Mouse (Mus musculus) hindbrain, embryonic 12.5 days (tissue): Measurements from ENCODE around the gene Spns3. TPM values are rescaled to one million over a fixed set of nuclear protein-coding genes. Genes with fewer than 3 reads are reported as not detected.
"Not testable (repeated sequence)": the region's sequence is repeated elsewhere in the genome, so short reads cannot be mapped to it uniquely, and the experiment has no call there.

Experiments
- ATAC-seq: fragments of 200-750 bp; cut with Nextera tagmentation; 2 replicates; pipeline ENCODE4 v1.8.0; 2017; ENCODE audit warnings: moderate TSS enrichment; ENCODE audit not compliant: low FRiP score
- H3K27ac ChIP-seq: fragments of 300-500 bp; sonication (generic); 2 replicates; pipeline ENCODE4 v1.5.1; 2016; ENCODE audit warnings: mild to moderate bottlenecking
- H3K27me3 ChIP-seq: fragments of 300-500 bp; sonication (generic); 2 replicates; pipeline ENCODE4 v1.6.1; 2016; ENCODE audit warnings: mild to moderate bottlenecking
- H3K36me3 ChIP-seq: fragments of 300-500 bp; sonication (generic); 2 replicates; pipeline ENCODE4 v1.6.1; 2016; ENCODE audit warnings: mild to moderate bottlenecking
- H3K4me1 ChIP-seq: fragments of 300-500 bp; sonication (generic); 2 replicates; pipeline ENCODE4 v1.6.1; 2016
- H3K4me2 ChIP-seq: fragments of 300-500 bp; sonication (generic); replicated peaks from 2 replicates; pipeline ENCODE4 v1.6.1; 2016; ENCODE audit warnings: mild to moderate bottlenecking
- H3K4me3 ChIP-seq: fragments of 300-500 bp; sonication (generic); 2 replicates; pipeline ENCODE4 v1.5.1; 2016; ENCODE audit warnings: mild to moderate bottlenecking
- H3K9ac ChIP-seq: fragments of 300-500 bp; sonication (generic); 2 replicates; pipeline ENCODE4 v1.6.1; 2016; ENCODE audit warnings: mild to moderate bottlenecking, moderate library complexity
- H3K9me3 ChIP-seq: fragments of 300-500 bp; sonication (generic); replicated peaks from 2 replicates; pipeline ENCODE4 v1.6.1; 2016; ENCODE audit warnings: mild to moderate bottlenecking
- WGBS: fragments of 180-500 bp; shearing (Covaris S2); methylation state at CpG from one replicate; pipeline ENCODE4 v1.1.7; 2016; 5-methylcytosine and 5-hydroxymethylcytosine counted together
- polyA plus RNA-seq: library from polyadenylated mRNA; unstranded; fragments of >200 nt; fragmentation: Nextera tagmentation; extraction: Ambion mirVana; gene quantifications from 2 replicates; pipeline ENCODE4 v1.2.1, GENCODE M21; 2016

Spns3 gene
- polyA plus RNA-seq, 1 experiment from 2014 or later: 0.15 TPM

- H3K4me1 ChIP-seq: no peaks in the 10 kb centered on the region
- H3K4me3 ChIP-seq: no peak overlapping the region
- H3K9ac ChIP-seq: no peak overlapping the region
- H3K4me2 ChIP-seq: no peak overlapping the region
- H3K27ac ChIP-seq: no peak overlapping the region
- no peaks in the 10 kb centered on the region for H3K36me3 ChIP-seq
- WGBS: 74% methylated on average over 3 of the region's 3 CpGs
- H3K27me3 ChIP-seq: no peaks in the 10 kb centered on the region
- ATAC-seq: no peak
- no peaks in the 10 kb centered on the region for H3K9me3 ChIP-seq
Measured at GRCm38 (mm10) chr11:72547181-72547580, 3.1 kb downstream of the Spns3 start.

- 85% methylated on average over 7 of the region's 7 CpGs for WGBS
- ATAC-seq: no peak
Measured at GRCm38 (mm10) chr11:72544716-72545115, 5.6 kb downstream of the Spns3 start.

GRCm38 (mm10) chr11:72543692-72544091 is 6.6 kb downstream of the Spns3 start:
- not testable (repeated sequence) for H3K27ac ChIP-seq, H3K9me3 ChIP-seq, H3K4me3 ChIP-seq, ATAC-seq, H3K4me1 ChIP-seq, H3K9ac ChIP-seq, H3K4me2 ChIP-seq, H3K36me3 ChIP-seq, H3K27me3 ChIP-seq
- WGBS: 86% methylated on average over 1 of the region's 1 CpGs

More at GRCm38 (mm10) chr11:72544716-72545115, 5.6 kb downstream of the Spns3 start:
- H3K4me3 ChIP-seq: no peak overlapping the region
- H3K27ac ChIP-seq: no peak overlapping the region
- H3K36me3 ChIP-seq: no peaks in the 10 kb centered on the region
- H3K4me1 ChIP-seq: no peaks in the 10 kb centered on the region
- H3K9me3 ChIP-seq: no peaks in the 10 kb centered on the region
- no peaks in the 10 kb centered on the region for H3K27me3 ChIP-seq
- no peak overlapping the region for H3K9ac ChIP-seq
- no peak overlapping the region for H3K4me2 ChIP-seq

GRCm38 (mm10) chr11:72542586-72542985 is 7.7 kb downstream of the Spns3 start:
- no peak overlapping the region for H3K4me3 ChIP-seq
- no peak overlapping the region for H3K27ac ChIP-seq
- WGBS: 95% methylated on average over 1 of the region's 1 CpGs
- 0 out of 2 replicates have a peak, but pooled peaks cover 2% of the 10 kb centered on the region for H3K4me1 ChIP-seq
- H3K36me3 ChIP-seq: no peaks in the 10 kb centered on the region
- H3K9ac ChIP-seq: no peak overlapping the region
- no peak for ATAC-seq
- no peaks in the 10 kb centered on the region for H3K9me3 ChIP-seq
- no peak overlapping the region for H3K4me2 ChIP-seq
- no peaks in the 10 kb centered on the region for H3K27me3 ChIP-seq

GRCm38 (mm10) chr11:72541928-72542327 is 8.4 kb downstream of the Spns3 start:
- H3K4me3 ChIP-seq: no peak overlapping the region
- 57% methylated on average over 10 of the region's 10 CpGs for WGBS
- H3K36me3 ChIP-seq: no peaks in the 10 kb centered on the region
- H3K4me2 ChIP-seq: no peak overlapping the region
- no peak for ATAC-seq
- H3K27ac ChIP-seq: no peak overlapping the region
- H3K4me1 ChIP-seq: 0 out of 2 replicates have a peak, but pooled peaks cover 2% of the 10 kb centered on the region
- no peaks in the 10 kb centered on the region for H3K9me3 ChIP-seq
- no peak overlapping the region for H3K9ac ChIP-seq
- no peaks in the 10 kb centered on the region for H3K27me3 ChIP-seq

GRCm38 (mm10) chr11:72540437-72540836 is 9.9 kb downstream of the Spns3 start:
- Histone ChIP-seq H3K27me3 (no peaks in the 10 kb centered on the region), H3K9ac (no peak overlapping the region), H3K4me2 (no peak overlapping the region), H3K36me3 (no peaks in the 10 kb centered on the region), H3K9me3 (0 out of 2 replicates have a peak, but pooled peaks cover under 1% of the 10 kb centered on the region), H3K27ac (no peak overlapping the region), H3K4me3 (no peak overlapping the region), H3K4me1 (0 out of 2 replicates have a peak, but pooled peaks cover 2% of the 10 kb centered on the region)
- no peak for ATAC-seq
- 82% methylated on average over 6 of the region's 6 CpGs for WGBS

GRCm38 (mm10) chr11:72538811-72539210 is 11.5 kb downstream of the Spns3 start:
- no peak for ATAC-seq
- H3K9ac ChIP-seq: no peak overlapping the region
- 93% methylated on average over 7 of the region's 7 CpGs for WGBS

GRCm38 (mm10) chr11:72538037-72538755 is 12.1 kb downstream of the Spns3 start:
- no peak overlapping the region for H3K9ac ChIP-seq
- WGBS: 63% methylated on average over 8 of the region's 8 CpGs
- peaks cover 3% of the 10 kb centered on the region; the same call in 1 of the 2 replicates for H3K9me3 ChIP-seq
- no peak overlapping the region for H3K27ac ChIP-seq
- H3K36me3 ChIP-seq: no peaks in the 10 kb centered on the region
- 0 out of 2 replicates have a peak, but pooled peaks cover 2% of the 10 kb centered on the region for H3K4me1 ChIP-seq
- no peak overlapping the region for H3K4me3 ChIP-seq
- H3K27me3 ChIP-seq: no peaks in the 10 kb centered on the region
- H3K4me2 ChIP-seq: no peak overlapping the region
- ATAC-seq: no peak

More at GRCm38 (mm10) chr11:72538811-72539210, 11.5 kb downstream of the Spns3 start:
- H3K27ac ChIP-seq: no peak overlapping the region
- H3K4me3 ChIP-seq: no peak overlapping the region
- no peaks in the 10 kb centered on the region for H3K27me3 ChIP-seq
- 0 out of 2 replicates have a peak, but pooled peaks cover 2% of the 10 kb centered on the region for H3K4me1 ChIP-seq
- no peak overlapping the region for H3K4me2 ChIP-seq
- peaks cover 3% of the 10 kb centered on the region; the same call in 1 of the 2 replicates for H3K9me3 ChIP-seq
- no peaks in the 10 kb centered on the region for H3K36me3 ChIP-seq

- Histone ChIP-seq H3K9me3 (peaks cover 3% of the 10 kb centered on the region; the same call in 1 of the 2 replicates), H3K36me3 (no peaks in the 10 kb centered on the region), H3K9ac (no peak overlapping the region), H3K4me1 (0 out of 2 replicates have a peak, but pooled peaks cover 2% of the 10 kb centered on the region), H3K4me2 (no peak overlapping the region), H3K27ac (no peak overlapping the region), H3K27me3 (no peaks in the 10 kb centered on the region), H3K4me3 (no peak overlapping the region)
- WGBS: 93% methylated on average over 2 of the region's 2 CpGs
- no peak for ATAC-seq
Measured at GRCm38 (mm10) chr11:72537503-72537902, 12.8 kb downstream of the Spns3 start.

GRCm38 (mm10) chr11:72535519-72535918 is 14.8 kb downstream of the Spns3 start:
- H3K27me3 ChIP-seq: no peaks in the 10 kb centered on the region
- no peak overlapping the region for H3K9ac ChIP-seq
- no peak overlapping the region for H3K4me3 ChIP-seq
- no peak for ATAC-seq
- H3K4me2 ChIP-seq: no peak overlapping the region
- 0 out of 2 replicates have a peak, but pooled peaks cover 2% of the 10 kb centered on the region for H3K4me1 ChIP-seq
- H3K9me3 ChIP-seq: peaks cover 3% of the 10 kb centered on the region; the same call in 1 of the 2 replicates
- H3K36me3 ChIP-seq: no peaks in the 10 kb centered on the region
- 75% methylated on average over 3 of the region's 3 CpGs for WGBS
- H3K27ac ChIP-seq: no peak overlapping the region

- Histone ChIP-seq H3K9ac (no peak overlapping the region), H3K36me3 (no peaks in the 10 kb centered on the region), H3K4me3 (no peak overlapping the region), H3K4me1 (no peaks in the 10 kb centered on the region), H3K27me3 (no peaks in the 10 kb centered on the region), H3K9me3 (peaks cover 3% of the 10 kb centered on the region; the same call in 1 of the 2 replicates), H3K4me2 (no peak overlapping the region), H3K27ac (no peak overlapping the region)
- no peak for ATAC-seq
- WGBS: 91% methylated on average over 3 of the region's 3 CpGs
Measured at GRCm38 (mm10) chr11:72532890-72533289, 17.4 kb downstream of the Spns3 start.

- Histone ChIP-seq H3K9ac (no peak overlapping the region), H3K27ac (no peak overlapping the region), H3K9me3 (peaks cover 3% of the 10 kb centered on the region; the same call in 1 of the 2 replicates), H3K4me1 (no peaks in the 10 kb centered on the region), H3K4me2 (no peak overlapping the region), H3K27me3 (no peaks in the 10 kb centered on the region), H3K4me3 (no peak overlapping the region), H3K36me3 (no peaks in the 10 kb centered on the region)
- WGBS: 67% methylated on average over 1 of the region's 1 CpGs
- no peak for ATAC-seq
Measured at GRCm38 (mm10) chr11:72531632-72532031, 18.7 kb downstream of the Spns3 start.

GRCm38 (mm10) chr11:72531144-72531543 is 19.2 kb downstream of the Spns3 start:
- Histone ChIP-seq H3K27ac (no peak overlapping the region), H3K4me1 (no peaks in the 10 kb centered on the region), H3K36me3 (no peaks in the 10 kb centered on the region), H3K27me3 (no peaks in the 10 kb centered on the region), H3K4me2 (no peak overlapping the region), H3K4me3 (no peak overlapping the region), H3K9ac (no peak overlapping the region), H3K9me3 (peaks cover 3% of the 10 kb centered on the region; the same call in 1 of the 2 replicates)
- ATAC-seq: no peak
- WGBS: 84% methylated on average over 5 of the region's 5 CpGs
